Mouse (Mus musculus): Measurements from ENCODE around the gene Retreg3.
"Not testable (repeated sequence)": the region's sequence is repeated elsewhere in the genome, so short reads cannot be mapped to it uniquely, and the experiment has no call there.

The Retreg3 gene

DNA sequence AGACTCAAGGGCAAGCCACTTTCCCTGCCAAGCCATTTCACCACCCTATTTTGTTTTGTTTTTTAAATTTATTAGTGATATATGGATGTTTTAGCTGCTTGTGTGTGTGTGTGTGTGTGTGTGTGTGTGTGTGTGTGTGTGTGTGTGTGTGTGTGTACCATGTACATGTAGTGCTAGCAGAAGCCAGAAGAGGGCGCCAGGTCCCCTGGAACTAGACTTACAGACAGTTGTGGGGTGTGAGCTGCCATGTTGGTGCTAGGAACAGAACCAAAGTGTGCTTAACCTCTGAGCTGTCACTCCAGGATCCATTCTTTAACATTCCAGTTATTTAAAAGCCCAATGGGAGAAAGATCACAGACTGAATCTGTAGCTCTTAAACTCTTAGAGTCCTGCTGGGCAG lies 7.4 kb upstream of the Retreg3 start:
- in situ Hi-C loops (cut with MboI; ENCODE audit: low pct_unique_long_range_greater_than_20kb in 1 of 2, low sequenced_read_pairs in 2 of 2, unreplicated experiment in 1 of 2): no loop called here

DNA sequence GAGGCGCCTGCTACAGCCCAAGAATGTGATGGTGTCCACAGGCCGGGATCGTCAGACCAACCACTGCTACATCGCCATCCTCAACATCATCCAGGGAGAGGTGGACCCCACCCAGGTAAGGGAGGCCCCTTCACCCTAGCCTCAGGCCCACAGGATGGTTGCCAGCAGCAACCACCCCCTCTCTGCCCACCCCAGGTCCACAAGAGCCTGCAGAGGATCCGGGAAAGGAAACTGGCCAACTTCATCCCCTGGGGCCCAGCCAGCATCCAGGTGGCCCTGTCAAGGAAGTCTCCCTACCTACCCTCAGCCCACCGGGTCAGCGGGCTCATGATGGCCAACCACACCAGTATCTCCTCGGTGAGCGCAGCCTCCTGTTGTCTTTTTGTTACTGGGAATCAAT lies 5.3 kb upstream of the Retreg3 start:
- in situ Hi-C loops (cut with MboI; ENCODE audit: low pct_unique_long_range_greater_than_20kb in 1 of 2, low sequenced_read_pairs in 2 of 2, unreplicated experiment in 1 of 2): not testable (repeated sequence)

DNA sequence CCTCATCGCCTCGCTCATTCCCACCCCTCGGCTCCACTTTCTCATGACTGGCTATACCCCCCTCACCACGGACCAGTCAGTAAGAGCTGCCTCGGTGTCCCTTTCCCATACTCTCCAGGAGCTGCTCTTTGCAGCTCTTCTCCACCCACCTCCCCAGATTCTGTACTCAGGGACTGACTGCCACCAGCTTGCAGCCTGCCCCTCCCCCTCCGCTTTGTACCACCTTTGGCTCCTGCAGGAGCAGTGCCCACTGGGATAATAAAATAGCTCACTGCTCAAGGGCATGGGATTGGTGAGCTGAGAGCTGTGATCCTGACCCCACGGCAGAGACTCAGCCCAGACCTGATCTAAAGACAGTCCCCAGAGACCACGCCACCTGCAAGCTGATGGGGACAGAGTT lies 4.8 kb upstream of the Retreg3 start:
- in situ Hi-C loops (cut with MboI; ENCODE audit: low pct_unique_long_range_greater_than_20kb in 1 of 2, low sequenced_read_pairs in 2 of 2, unreplicated experiment in 1 of 2): not testable (repeated sequence)

DNA sequence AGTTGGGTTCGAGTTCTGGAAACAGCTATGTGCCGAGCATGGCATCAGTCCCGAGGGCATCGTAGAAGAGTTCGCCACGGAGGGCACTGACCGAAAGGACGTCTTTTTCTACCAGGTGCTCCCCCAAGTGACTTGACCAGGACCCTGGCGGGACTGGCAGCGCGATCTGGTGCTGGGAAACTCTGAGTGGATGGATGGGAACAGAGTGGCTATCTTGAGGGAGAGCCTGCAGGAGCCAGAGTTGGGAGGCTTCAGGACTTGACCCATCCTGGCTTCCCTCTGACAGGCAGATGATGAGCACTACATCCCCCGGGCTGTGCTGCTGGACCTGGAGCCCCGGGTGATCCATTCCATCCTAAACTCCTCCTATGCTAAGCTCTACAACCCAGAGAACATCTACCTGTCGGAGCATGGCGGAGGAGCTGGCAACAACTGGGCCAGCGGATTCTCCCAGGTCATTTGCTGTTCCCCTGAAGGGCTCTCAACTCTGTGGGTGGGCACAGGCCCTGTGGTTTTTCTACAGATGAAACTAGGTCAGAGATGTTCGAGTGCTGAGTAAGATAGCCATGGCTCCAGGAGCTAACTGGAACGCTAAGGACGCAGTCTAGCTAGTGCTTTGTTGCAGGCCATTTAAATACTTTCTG lies 974 bp upstream of the Retreg3 start:
- in situ Hi-C loops (cut with MboI; ENCODE audit: low pct_unique_long_range_greater_than_20kb in 1 of 2, low sequenced_read_pairs in 2 of 2, unreplicated experiment in 1 of 2): no loop called here

DNA sequence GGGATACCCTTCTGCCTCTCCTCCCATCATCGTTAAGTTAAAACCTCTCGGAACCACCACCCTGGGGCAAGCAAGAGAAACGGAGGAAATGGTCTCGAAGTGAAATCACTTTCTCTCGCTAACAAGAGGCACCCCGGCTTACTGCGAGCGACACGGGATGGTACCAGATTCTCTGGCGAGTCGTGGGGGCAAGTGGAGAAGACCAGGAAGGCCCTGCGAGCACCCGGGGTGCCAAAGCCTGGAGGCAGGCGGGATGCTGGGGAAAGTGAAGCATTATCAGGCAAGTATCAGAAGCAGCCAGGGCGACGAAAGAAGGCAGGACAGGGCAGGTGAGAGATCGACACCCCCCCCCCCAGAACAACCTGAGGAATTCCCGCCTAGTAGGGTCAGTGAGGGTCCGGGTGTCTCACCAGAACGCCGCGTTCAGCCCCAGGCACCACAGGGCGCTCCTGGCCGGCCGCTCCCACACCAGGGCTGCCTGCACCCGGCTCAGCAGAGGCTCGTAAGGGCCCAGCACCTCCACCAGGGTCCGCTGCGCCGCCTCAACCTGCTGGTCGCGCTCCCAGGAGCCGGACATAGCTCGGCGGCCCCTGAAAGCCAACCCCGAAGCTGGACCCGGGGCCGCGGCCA lies 447 bp downstream of the Retreg3 start:
- in situ Hi-C loops (cut with MboI; ENCODE audit: low pct_unique_long_range_greater_than_20kb in 1 of 2, low sequenced_read_pairs in 2 of 2, unreplicated experiment in 1 of 2): no loop called here

DNA sequence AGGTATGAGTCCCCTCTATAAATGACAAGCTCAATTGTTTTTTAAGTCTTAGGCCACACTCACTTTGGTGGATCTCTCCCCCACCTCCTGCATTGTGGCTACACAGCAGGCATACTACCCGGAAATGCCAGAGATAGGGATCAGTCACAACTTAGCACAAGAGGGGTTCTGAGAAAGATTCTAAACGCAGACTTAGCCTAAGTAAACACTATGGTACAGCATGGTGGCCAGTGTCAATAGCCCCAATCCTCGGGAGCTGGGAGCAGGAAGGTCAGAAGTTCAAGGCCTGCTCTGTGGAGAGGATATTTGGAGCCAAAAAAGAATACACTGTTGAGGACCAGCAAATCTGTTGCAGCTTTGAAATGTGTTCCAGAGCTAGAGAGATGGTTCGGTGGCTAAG lies 1.6 kb downstream of the Retreg3 start:
- in situ Hi-C loops (cut with MboI; ENCODE audit: low pct_unique_long_range_greater_than_20kb in 1 of 2, low sequenced_read_pairs in 2 of 2, unreplicated experiment in 1 of 2): no loop called here

DNA sequence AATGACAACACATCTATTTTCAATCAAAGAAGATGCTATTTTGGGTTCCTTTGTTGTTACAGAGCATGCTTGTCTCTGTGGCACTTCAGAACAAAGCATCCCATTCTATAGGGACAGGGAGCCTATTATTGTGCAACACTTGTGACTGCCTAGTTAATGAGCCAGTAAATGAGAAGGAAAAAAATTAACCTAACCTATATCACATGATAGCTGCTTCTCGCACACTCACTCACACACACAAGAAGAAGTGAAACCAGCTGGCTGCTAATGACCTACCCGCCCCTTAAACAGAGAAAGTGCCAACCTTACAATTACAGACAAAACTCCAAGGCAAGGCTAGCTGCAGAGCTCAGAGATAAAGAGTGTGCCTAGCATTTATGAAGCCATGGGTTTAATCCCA lies 4.1 kb downstream of the Retreg3 start:
- in situ Hi-C loops (cut with MboI; ENCODE audit: low pct_unique_long_range_greater_than_20kb in 1 of 2, low sequenced_read_pairs in 2 of 2, unreplicated experiment in 1 of 2): no loop called here

DNA sequence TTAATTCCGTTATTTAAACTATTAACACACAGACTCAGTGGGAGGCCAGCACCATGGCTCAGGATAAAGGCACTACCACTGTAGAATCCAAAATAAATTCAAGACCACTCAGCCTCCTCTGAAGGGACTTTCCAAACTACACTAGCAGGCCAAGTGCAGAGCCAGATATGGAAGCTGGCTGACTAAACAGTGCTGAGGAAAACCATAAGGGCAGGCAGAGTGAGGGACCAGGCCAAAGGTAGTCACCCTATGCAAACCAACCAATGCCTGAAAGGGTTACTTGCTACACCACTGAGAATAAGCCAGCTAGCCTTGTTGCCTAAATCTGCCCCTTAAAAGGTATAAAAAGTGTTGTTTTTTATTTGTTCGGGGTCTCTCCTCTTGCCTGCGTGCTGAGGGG lies 7.5 kb downstream of the Retreg3 start:
- in situ Hi-C loops (cut with MboI; ENCODE audit: low pct_unique_long_range_greater_than_20kb in 1 of 2, low sequenced_read_pairs in 2 of 2, unreplicated experiment in 1 of 2): no loop called here

DNA sequence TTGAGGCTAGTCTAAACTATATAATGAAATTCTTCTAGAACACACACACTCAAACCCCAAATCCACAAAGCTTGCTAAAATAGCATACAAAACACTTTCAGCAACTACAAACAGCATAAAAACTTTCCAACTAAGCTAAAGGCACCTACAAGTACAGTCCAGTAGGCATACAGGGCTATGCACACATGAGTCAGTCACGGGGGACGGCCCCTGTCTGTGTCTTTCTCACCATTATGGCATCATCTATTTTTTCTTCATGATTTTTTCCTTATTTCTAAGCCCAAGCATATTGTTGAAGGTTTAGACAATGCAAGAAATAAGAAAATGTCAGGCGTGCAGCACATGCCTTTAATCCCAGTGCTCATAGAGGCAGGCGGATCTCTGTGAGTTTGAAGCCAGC lies 8.5 kb downstream of the Retreg3 start:
- in situ Hi-C loops (cut with MboI; ENCODE audit: low pct_unique_long_range_greater_than_20kb in 1 of 2, low sequenced_read_pairs in 2 of 2, unreplicated experiment in 1 of 2): no loop called here

DNA sequence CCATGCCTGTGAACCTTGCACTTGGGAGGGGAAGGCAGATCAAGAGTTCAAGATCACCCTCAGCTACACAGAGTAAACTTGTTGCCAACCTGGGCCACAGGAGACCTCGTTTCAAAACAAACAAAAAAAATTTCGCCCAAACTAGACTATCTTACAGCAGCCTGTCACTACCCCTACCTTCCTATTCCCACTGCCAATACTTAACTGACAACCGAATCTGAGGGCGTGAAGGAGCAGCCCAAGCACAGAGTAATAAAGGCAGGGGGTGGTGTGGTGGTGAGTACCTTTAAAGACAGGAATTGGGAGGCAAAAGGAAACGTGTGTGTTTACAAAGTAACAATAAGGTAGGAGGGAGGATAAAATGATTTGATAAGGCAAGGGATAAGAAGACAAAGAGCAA lies 9.0 kb downstream of the Retreg3 start:
- in situ Hi-C loops (cut with MboI; ENCODE audit: low pct_unique_long_range_greater_than_20kb in 1 of 2, low sequenced_read_pairs in 2 of 2, unreplicated experiment in 1 of 2): no loop called here

DNA sequence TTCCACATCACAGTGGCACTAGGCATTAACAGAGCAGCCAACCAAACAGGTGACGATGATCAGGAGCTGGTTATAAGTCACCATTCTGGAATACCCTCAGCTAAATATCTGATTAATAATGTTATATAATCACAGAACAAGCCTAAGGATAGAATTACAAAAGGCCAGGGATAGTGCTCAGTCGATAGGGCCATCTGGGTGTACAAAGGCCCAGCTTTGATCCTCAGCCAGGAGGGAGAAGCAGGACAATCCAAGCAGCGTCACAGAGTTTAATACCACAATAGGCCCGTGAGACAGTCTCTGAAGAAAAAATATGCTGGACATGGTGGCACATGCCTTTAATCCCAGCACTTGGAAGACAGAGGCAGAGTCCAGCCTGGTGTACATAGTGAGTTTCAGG lies 10.3 kb downstream of the Retreg3 start:
- in situ Hi-C loops (cut with MboI; ENCODE audit: low pct_unique_long_range_greater_than_20kb in 1 of 2, low sequenced_read_pairs in 2 of 2, unreplicated experiment in 1 of 2): no loop called here

DNA sequence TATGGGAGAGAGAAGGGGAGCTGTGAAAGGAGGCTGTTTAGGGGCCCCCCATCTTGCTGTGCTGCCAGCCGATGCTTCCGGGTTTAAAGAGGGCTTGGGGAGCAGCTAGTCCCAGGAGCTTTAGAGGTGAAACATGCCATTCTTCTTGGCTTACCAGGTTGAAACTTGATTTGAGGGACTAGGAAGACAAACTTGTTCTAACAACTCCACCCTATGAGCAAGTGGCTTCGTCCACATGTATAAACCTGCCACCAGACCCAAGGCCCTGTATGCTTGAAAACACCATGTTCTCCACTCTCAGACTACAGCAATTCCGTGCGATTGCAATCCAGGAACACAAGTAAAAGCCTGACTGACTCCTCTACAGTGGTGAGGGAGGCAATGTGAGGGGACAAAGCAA lies 16.7 kb downstream of the Retreg3 start:
- in situ Hi-C loops (cut with MboI; ENCODE audit: low pct_unique_long_range_greater_than_20kb in 1 of 2, low sequenced_read_pairs in 2 of 2, unreplicated experiment in 1 of 2): no loop called here

DNA sequence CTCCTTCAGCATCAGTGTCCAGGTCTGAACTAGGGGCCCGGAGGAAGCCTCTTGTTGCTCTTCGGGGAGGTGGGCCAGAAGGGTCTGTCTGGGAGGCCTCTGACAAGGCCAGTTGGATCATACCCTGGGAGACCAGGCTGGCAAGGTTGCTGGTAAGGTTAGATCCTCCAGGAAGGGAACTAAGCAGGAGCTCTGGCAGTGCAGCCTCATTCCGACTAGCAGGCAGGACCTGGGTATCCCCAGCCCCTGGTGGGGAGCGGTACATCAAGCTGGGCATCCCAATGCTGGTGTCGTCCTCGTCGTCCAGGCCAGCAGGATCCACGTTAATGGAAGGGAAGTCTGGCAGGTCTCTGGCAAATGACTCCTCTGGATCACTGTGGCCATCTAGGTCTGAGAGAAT lies 21.5 kb downstream of the Retreg3 start:
- in situ Hi-C loops (cut with MboI; ENCODE audit: low pct_unique_long_range_greater_than_20kb in 1 of 2, low sequenced_read_pairs in 2 of 2, unreplicated experiment in 1 of 2): no loop called here

DNA sequence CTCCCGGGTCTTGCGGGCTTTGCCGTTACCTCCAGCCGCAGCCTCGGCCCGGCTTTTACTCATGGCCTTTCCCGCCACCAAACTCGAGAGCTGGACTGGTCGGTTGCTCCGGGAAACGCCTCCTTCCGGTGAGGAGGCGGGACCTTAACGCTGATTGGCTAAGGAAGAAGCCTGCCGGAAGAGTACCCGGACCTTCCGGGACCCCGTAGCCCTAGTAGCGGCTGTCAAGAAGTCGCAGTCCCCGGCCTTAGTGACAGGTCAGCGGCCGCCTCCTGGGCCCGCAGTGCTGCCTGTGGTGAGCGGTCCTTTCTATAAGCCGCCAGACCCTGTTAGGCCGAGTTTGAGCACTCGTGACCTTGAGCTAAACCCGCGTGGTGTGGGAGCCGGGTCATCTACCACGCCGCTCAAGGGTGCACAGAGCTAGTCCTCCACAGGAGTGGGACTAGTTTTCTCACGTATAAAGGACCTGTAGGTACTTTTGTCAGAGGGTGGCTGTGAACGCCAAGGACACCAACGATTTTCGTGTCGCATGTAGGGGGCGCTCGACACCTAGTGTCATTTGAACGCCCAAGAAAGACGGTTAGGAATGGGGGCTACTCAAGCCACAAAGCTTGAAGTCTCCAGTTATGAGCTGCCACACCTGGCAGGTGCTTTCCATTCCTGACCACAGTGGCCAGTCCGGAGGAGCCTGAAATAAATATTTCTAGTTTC lies 24.2 kb downstream of the Retreg3 start, which contains the start of gene Psmc3ip:
TSS of gene Psmc3ip (minus strand) at position 123 of the 711 bp plus-strand sequence.
- in situ Hi-C loops (cut with MboI; ENCODE audit: low pct_unique_long_range_greater_than_20kb in 1 of 2, low sequenced_read_pairs in 2 of 2, unreplicated experiment in 1 of 2): no loop called here

DNA sequence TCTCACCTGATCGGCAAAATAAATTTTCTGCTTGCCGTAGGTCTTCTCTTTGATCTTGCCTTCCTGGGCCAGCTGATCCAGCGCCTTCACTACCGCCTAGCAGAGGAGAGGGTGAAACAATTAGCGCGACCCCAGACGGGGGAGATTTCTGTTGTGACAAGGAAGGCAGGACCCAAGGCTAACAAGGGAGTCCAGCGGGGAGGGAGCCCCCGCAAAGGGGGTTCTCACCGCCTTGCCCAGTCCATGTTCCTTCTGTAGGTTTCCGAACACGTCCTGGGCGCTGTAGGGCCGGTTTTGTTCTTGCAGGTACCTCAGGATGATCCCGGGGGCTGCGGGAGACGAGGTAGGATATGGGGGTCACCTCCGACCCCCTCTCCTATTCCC lies 24.8 kb downstream of the Retreg3 start:
- in situ Hi-C loops (cut with MboI; ENCODE audit: low pct_unique_long_range_greater_than_20kb in 1 of 2, low sequenced_read_pairs in 2 of 2, unreplicated experiment in 1 of 2): no loop called here

DNA sequence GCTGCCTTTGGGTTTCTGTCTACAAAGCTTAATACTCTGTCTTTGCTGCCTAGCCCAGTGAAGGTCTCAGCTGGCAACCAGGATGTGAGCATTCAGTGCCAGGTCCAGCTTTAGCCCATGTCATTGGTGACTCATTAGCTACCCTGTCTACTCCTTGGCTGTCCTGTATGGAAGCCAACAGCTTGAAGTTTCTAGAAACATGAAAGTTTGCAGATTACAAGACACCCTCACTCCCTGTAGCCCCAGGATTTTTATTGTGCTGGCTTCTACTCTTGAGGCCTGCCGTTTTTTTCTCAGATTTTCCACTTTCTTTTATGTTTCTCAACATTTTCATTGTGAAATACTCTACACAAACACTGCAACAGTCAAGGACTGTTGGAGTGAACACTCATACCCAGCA lies 29.8 kb downstream of the Retreg3 start:
- in situ Hi-C loops (cut with MboI; ENCODE audit: low pct_unique_long_range_greater_than_20kb in 1 of 2, low sequenced_read_pairs in 2 of 2, unreplicated experiment in 1 of 2): no loop called here

DNA sequence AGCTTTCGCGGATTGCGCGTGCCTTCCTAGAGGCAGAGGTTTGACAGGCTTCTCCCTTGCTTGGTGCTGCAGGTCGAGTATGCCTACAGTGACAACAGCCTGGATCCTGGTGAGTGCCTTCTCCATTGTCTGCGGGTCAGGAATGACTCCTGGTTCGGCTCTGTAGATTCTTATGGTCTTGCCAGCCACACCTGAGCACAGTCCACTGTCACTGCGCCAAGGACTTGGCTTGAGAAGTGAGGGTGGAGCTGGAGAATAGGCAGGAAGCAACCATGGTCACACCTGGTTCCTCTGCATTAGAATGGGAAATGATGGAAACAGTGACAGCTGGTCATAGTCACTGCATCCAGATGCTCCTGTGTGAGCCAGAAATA lies 32.0 kb downstream of the Retreg3 start:
- in situ Hi-C loops (cut with MboI; ENCODE audit: low pct_unique_long_range_greater_than_20kb in 1 of 2, low sequenced_read_pairs in 2 of 2, unreplicated experiment in 1 of 2): no loop called here

DNA sequence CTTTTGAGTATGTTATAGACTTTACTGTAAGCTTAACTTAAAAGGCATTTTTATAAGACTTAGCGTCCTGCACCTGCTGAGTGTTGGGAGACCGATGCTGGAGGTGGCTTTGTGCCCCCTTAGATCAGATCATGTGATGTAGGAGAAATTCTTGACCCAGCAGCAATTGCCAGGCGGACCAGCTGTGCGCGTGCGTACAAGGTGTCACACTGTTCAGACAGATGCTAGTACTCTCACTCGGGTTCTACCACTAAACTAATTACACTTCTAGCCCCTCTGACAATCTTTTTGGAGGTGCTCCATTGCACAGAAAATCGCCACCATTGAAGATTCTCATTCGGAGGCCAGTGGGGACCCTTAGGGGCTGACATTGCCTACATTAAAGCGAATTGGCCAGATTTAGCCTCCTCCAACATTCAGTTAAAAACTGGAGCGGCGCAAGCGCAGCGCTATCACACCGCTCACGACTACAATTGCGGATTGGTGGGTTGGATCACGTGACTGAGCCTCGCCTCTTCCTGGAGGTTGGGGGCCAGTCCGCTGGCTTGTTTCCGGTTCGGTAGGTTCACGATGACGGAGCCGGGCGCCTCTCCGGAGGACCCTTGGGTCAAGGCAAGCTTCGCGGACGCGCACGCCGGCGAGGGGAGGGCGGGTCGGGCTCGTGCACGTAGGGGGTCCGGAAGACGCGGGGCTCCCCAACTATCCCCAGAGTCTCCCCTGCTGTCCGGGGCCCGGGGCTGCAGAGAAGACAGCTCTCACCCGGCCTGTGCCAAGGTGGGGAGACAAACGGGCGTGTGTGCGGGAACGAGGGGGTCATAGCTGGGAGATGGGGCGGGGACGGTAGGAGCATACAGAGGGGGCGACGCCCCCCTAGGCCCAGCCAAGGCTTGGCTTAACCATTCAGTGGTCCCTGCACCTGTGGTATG lies 32.7 kb downstream of the Retreg3 start, which contains the start of gene Mlx:
TSS of gene Mlx (plus strand) at position 522 of the 926 bp plus-strand sequence.
- in situ Hi-C loops (cut with MboI; ENCODE audit: low pct_unique_long_range_greater_than_20kb in 1 of 2, low sequenced_read_pairs in 2 of 2, unreplicated experiment in 1 of 2): no loop called here

DNA sequence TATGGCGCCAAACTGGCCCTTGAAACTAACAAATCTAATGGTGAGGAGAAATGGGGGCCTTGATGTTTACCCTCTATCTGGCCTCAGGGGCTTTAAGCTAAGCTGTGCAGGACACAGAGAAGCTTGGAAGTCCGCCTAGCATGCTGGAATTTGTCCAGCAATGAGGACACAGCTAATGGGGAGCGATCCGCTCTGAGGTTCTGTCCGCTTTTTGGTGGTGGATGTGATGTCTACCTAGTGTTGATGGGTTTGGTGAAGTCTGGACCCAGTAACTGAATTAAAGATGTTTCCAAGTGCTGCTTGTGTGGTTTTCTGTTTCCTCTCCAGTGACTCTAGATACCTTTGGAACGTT lies 33.4 kb downstream of the Retreg3 start:
- in situ Hi-C loops (cut with MboI; ENCODE audit: low pct_unique_long_range_greater_than_20kb in 1 of 2, low sequenced_read_pairs in 2 of 2, unreplicated experiment in 1 of 2): no loop called here
